Mouse (Mus musculus) midbrain, embryonic 13.5 days (tissue): ENCODE data around the gene Col24a1. TPM values are rescaled to one million over a fixed set of nuclear protein-coding genes. Genes with fewer than 3 reads are reported as not detected.

ENCODE experiments used
- ATAC-seq: fragments of 200-750 bp; cut with Nextera tagmentation; 2 replicates; pipeline ENCODE4 v1.8.0; 2017; ENCODE audit warnings: mild to moderate bottlenecking, moderate TSS enrichment, moderate library complexity
- H3K27ac ChIP-seq: fragments of 300-500 bp; sonication (generic); 2 replicates; pipeline ENCODE4 v1.5.1; 2015; ENCODE audit warnings: inconsistent platforms, mild to moderate bottlenecking, moderate library complexity
- H3K27me3 ChIP-seq: fragments of 300-500 bp; sonication (generic); 2 replicates; pipeline ENCODE4 v1.6.1; 2015; ENCODE audit warnings: mild to moderate bottlenecking, inconsistent platforms
- H3K36me3 ChIP-seq: fragments of 300-500 bp; sonication (generic); 2 replicates; pipeline ENCODE4 v1.6.1; 2015; ENCODE audit warnings: mild to moderate bottlenecking, inconsistent platforms
- H3K4me1 ChIP-seq: fragments of 300-500 bp; sonication (generic); replicated peaks from 2 replicates; pipeline ENCODE4 v1.6.1; 2015; ENCODE audit warnings: inconsistent platforms
- H3K4me2 ChIP-seq: fragments of 300-500 bp; sonication (generic); replicated peaks from 2 replicates; pipeline ENCODE4 v1.6.1; 2015; ENCODE audit warnings: moderate library complexity, mild to moderate bottlenecking, inconsistent platforms
- H3K4me3 ChIP-seq: fragments of 300-500 bp; sonication (generic); replicated peaks from 2 replicates; pipeline ENCODE4 v1.5.1; 2015; ENCODE audit warnings: mild to moderate bottlenecking, inconsistent platforms
- H3K9ac ChIP-seq: fragments of 300-500 bp; sonication (generic); replicated peaks from 2 replicates; pipeline ENCODE4 v1.6.1; 2015; ENCODE audit warnings: mild to moderate bottlenecking, inconsistent platforms
- H3K9me3 ChIP-seq: fragments of 300-500 bp; sonication (generic); 2 replicates; pipeline ENCODE4 v1.6.1; 2016; ENCODE audit warnings: mild to moderate bottlenecking, inconsistent platforms
- WGBS: fragments of 180-500 bp; shearing (Covaris S2); methylation state at CpG from one replicate; pipeline ENCODE4 v1.1.7; 2015; 5-methylcytosine and 5-hydroxymethylcytosine counted together
- polyA plus RNA-seq: library from polyadenylated mRNA; unstranded; fragments of >200 nt; fragmentation: Nextera tagmentation; extraction: Ambion mirVana; gene quantifications from 2 replicates; pipeline ENCODE4 v1.2.1, GENCODE M21; 2015

Gene Col24a1
- polyA plus RNA-seq, 1 experiment from 2014 or later = 0.26 TPM

DNA sequence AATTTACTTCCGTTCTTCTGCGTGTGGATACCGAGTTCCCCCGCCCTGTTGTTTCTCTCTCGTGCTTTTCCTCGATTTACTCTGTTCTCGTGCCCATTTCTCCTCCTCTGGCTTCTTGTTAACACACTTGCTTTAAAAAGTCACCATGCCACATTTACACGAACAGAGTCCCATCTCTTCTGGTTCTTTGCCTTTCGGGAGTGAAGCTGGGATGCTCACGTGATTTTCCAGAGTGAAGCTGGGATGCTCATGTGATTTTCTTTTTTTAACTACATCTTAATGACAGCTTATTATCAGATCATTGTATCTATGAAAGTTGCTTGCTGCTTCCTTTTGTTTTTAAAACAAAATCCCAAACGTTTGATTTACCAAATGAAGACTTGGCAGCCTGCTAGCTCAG lies 184.8 kb downstream of the Col24a1 start:
- Histone ChIP-seq H3K27ac (no peak overlapping the region), H3K9ac (no peak overlapping the region), H3K36me3 (no peaks in the 10 kb centered on the region), H3K4me1 (no peaks in the 10 kb centered on the region), H3K9me3 (no peaks in the 10 kb centered on the region), H3K4me3 (no peak overlapping the region), H3K4me2 (no peak overlapping the region), H3K27me3 (no peaks in the 10 kb centered on the region)
- 88% methylated on average over 11 of the region's 11 CpGs for WGBS
- no peak for ATAC-seq

DNA sequence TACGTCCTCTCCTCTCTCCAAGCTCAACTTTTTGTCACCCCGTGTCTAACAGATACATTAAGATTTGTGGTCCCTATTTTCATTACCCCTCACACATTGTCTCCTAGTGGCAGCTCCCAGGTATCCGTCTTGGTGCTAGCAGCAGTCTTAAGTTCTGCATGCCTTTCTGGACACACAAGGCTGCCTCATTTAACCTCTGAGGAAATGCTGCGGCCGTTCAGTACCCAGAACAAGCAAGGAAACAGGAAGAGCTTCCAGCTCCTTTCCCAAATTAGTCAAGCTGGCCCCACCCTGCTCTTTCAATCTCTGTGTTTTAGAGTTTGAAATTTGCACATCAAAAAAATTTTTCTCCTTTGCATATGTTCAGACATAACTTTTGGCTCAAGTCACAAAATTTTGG lies 186.2 kb downstream of the Col24a1 start:
- no peaks in the 10 kb centered on the region for H3K4me1 ChIP-seq
- no peaks in the 10 kb centered on the region for H3K36me3 ChIP-seq
- H3K4me3 ChIP-seq = no peak overlapping the region
- WGBS = 63% methylated on average over 5 of the region's 5 CpGs
- H3K9ac ChIP-seq = no peak overlapping the region
- no peak overlapping the region for H3K27ac ChIP-seq
- H3K27me3 ChIP-seq = no peaks in the 10 kb centered on the region
- H3K9me3 ChIP-seq = no peaks in the 10 kb centered on the region
- no peak for ATAC-seq
- H3K4me2 ChIP-seq = no peak overlapping the region

DNA sequence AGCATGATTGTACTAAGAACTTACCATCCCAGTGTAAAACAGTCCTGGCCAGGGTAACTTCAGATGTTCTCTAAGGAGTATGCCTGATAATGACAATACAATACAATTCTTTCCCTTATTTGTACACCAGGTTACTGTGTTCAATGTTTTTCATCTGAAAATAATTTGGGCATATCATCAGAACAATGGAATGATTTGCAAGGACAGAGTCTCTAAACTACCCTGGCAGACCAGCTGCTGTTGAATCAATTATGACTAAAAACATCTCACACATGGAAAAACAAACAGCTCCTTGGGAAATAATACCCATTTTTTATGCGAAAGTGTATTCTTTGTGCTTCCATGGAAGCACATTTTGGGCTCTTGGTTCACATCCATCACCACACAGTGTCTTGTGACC lies 198.0 kb downstream of the Col24a1 start:
- no peaks in the 10 kb centered on the region for H3K4me1 ChIP-seq
- WGBS = 89% methylated on average over 1 of the region's 1 CpGs
- no peak overlapping the region for H3K4me3 ChIP-seq
- H3K36me3 ChIP-seq = no peaks in the 10 kb centered on the region
- H3K27me3 ChIP-seq = no peaks in the 10 kb centered on the region
- no peak overlapping the region for H3K4me2 ChIP-seq
- H3K9me3 ChIP-seq = no peaks in the 10 kb centered on the region
- H3K9ac ChIP-seq = no peak overlapping the region
- H3K27ac ChIP-seq = no peak overlapping the region
- ATAC-seq = no peak

GRCm38 (mm10) chr3:145491326-145491725 lies 199.1 kb downstream of the Col24a1 start:
- Histone ChIP-seq H3K36me3 (no peaks in the 10 kb centered on the region), H3K27me3 (no peaks in the 10 kb centered on the region), H3K27ac (no peak overlapping the region), H3K9ac (no peak overlapping the region), H3K9me3 (no peaks in the 10 kb centered on the region), H3K4me2 (no peak overlapping the region), H3K4me1 (no peaks in the 10 kb centered on the region), H3K4me3 (no peak overlapping the region)
- 68% methylated on average over 3 of the region's 3 CpGs for WGBS
- ATAC-seq = no peak

GRCm38 (mm10) chr3:145498127-145498526 lies 205.9 kb downstream of the Col24a1 start:
- no peak for ATAC-seq
- Histone ChIP-seq H3K27me3 (no peaks in the 10 kb centered on the region), H3K27ac (no peak overlapping the region), H3K9me3 (no peaks in the 10 kb centered on the region), H3K4me2 (no peak overlapping the region), H3K36me3 (no peaks in the 10 kb centered on the region), H3K4me3 (no peak overlapping the region), H3K4me1 (no peaks in the 10 kb centered on the region), H3K9ac (no peak overlapping the region)
- WGBS = 84% methylated on average over 3 of the region's 3 CpGs

- no peaks in the 10 kb centered on the region for H3K27me3 ChIP-seq
- H3K9me3 ChIP-seq = no peaks in the 10 kb centered on the region
- no peak overlapping the region for H3K9ac ChIP-seq
- H3K4me1 ChIP-seq = no peaks in the 10 kb centered on the region
- 80% methylated on average over 6 of the region's 6 CpGs for WGBS
- no peak overlapping the region for H3K27ac ChIP-seq
- H3K4me3 ChIP-seq = no peak overlapping the region
- H3K36me3 ChIP-seq = no peaks in the 10 kb centered on the region
- ATAC-seq = no peak
- H3K4me2 ChIP-seq = no peak overlapping the region
Observed at GRCm38 (mm10) chr3:145498893-145499292, 206.6 kb downstream of the Col24a1 start.

DNA sequence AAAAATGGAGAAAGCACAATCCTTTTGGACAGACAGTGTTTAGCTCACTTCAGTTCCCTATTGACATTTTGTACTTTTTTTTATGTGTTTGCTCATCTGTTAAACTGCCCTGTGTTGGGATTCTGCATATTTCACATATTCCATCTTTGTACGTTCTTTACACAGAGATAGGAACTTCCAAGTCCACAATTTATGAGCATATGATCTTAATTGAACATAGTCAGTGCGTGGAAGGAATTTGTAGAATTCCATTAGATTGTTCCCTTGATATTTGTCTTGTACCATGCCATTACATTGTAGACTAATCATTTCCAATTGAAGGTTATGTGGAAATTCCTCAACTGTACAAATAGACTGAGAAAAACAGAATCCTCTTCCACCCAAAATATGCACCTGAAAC lies 212.6 kb downstream of the Col24a1 start:
- Histone ChIP-seq H3K36me3 (no peaks in the 10 kb centered on the region), H3K9ac (no peak overlapping the region), H3K4me1 (no peaks in the 10 kb centered on the region), H3K9me3 (no peaks in the 10 kb centered on the region), H3K4me3 (no peak overlapping the region), H3K27me3 (no peaks in the 10 kb centered on the region), H3K4me2 (no peak overlapping the region), H3K27ac (no peak overlapping the region)
- ATAC-seq = no peak
- WGBS = 87% methylated on average over 2 of the region's 2 CpGs

- Histone ChIP-seq H3K9ac (no peak overlapping the region), H3K4me2 (no peak overlapping the region), H3K27ac (no peak overlapping the region), H3K9me3 (no peaks in the 10 kb centered on the region), H3K36me3 (no peaks in the 10 kb centered on the region), H3K4me1 (no peaks in the 10 kb centered on the region), H3K4me3 (no peak overlapping the region), H3K27me3 (no peaks in the 10 kb centered on the region)
- 88% methylated on average over 7 of the region's 7 CpGs for WGBS
- no peak for ATAC-seq
Observed at GRCm38 (mm10) chr3:145508550-145508949, 216.3 kb downstream of the Col24a1 start.

DNA sequence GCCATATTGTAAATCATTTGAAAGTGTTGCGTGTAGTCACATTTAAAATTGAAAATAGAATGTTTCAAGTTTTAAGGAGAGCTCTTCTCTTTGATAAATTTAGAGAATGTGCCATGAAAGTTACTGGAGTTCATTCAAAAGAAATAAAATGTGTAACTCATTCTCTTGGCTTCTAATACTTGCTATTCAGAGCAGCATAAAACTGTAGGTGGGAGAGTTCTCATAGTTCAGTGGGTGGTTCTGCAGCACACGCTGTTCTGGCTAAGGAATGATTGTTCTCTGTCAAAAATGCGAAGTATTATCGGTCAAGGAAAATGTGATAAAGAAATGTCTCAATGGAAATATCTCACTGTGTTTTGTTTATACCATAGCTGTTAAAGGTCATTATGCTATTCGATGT lies 221.9 kb downstream of the Col24a1 start:
- no peak overlapping the region for H3K4me3 ChIP-seq
- no peaks in the 10 kb centered on the region for H3K4me1 ChIP-seq
- no peaks in the 10 kb centered on the region for H3K27me3 ChIP-seq
- no peak overlapping the region for H3K9ac ChIP-seq
- H3K4me2 ChIP-seq = no peak overlapping the region
- H3K9me3 ChIP-seq = no peaks in the 10 kb centered on the region
- 91% methylated on average over 5 of the region's 5 CpGs for WGBS
- H3K36me3 ChIP-seq = no peaks in the 10 kb centered on the region
- ATAC-seq = no peak
- H3K27ac ChIP-seq = no peak overlapping the region

GRCm38 (mm10) chr3:145521528-145522080 lies 229.3 kb downstream of the Col24a1 start:
- WGBS = 70% methylated on average over 7 of the region's 7 CpGs
- Histone ChIP-seq H3K4me3 (no peak overlapping the region), H3K27me3 (no peaks in the 10 kb centered on the region), H3K9ac (no peak overlapping the region), H3K4me1 (no peaks in the 10 kb centered on the region), H3K9me3 (no peaks in the 10 kb centered on the region), H3K27ac (no peak overlapping the region), H3K36me3 (no peaks in the 10 kb centered on the region), H3K4me2 (no peak overlapping the region)
- no peak for ATAC-seq

DNA sequence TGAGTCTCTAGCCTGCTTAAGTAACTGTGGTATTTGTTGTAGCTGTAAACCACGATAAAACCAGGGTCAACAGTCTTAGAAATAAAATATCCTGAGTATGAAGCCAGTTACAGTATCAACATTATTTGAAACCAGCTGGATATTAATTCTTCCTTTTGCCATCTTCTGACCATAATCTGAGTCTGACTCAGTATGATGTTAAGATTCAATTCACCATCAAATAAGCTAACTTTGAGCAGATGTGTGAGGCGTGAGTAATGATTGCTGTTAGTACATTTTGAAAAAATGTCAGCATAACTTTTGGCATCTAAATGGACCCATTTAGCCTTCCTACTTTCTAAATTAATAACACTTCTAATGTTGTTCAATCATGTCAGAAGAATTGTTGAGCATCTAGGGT lies 230.0 kb downstream of the Col24a1 start:
- 89% methylated on average over 2 of the region's 2 CpGs for WGBS
- Histone ChIP-seq H3K4me2 (no peak overlapping the region), H3K27me3 (no peaks in the 10 kb centered on the region), H3K9ac (no peak overlapping the region), H3K36me3 (no peaks in the 10 kb centered on the region), H3K9me3 (no peaks in the 10 kb centered on the region), H3K4me1 (no peaks in the 10 kb centered on the region), H3K4me3 (no peak overlapping the region), H3K27ac (no peak overlapping the region)
- no peak for ATAC-seq

DNA sequence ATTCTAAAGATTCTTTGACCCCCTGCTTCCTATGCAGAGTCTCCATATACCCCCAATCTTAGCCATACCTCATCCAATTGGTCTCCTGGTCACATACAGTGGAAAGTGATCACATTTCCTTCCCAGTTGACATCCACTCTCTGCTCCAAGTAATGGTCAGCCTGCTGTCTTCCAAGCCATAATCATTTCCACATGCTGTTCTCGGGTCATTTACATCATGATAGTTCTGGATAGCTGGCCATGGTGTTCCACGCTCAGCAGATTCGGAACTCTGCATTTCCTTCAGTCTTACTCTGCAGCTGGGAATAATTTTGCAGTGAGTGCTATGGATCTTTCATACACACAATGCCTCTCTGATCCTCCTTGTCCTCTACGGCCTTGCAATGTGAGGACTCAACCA lies 233.0 kb downstream of the Col24a1 start:
- WGBS = 90% methylated on average over 4 of the region's 4 CpGs
- Histone ChIP-seq H3K27me3 (no peaks in the 10 kb centered on the region), H3K4me1 (no peaks in the 10 kb centered on the region), H3K27ac (no peak overlapping the region), H3K4me3 (no peak overlapping the region), H3K4me2 (no peak overlapping the region), H3K36me3 (no peaks in the 10 kb centered on the region), H3K9me3 (no peaks in the 10 kb centered on the region), H3K9ac (no peak overlapping the region)
- ATAC-seq = no peak

- no peak overlapping the region for H3K4me3 ChIP-seq
- no peaks in the 10 kb centered on the region for H3K27me3 ChIP-seq
- H3K9me3 ChIP-seq = 0 out of 2 replicates have a peak, but pooled peaks cover under 1% of the 10 kb centered on the region
- no peak overlapping the region for H3K27ac ChIP-seq
- no peak overlapping the region for H3K4me2 ChIP-seq
- WGBS = 93% methylated on average over 1 of the region's 1 CpGs
- H3K9ac ChIP-seq = no peak overlapping the region
- no peaks in the 10 kb centered on the region for H3K36me3 ChIP-seq
- ATAC-seq = no peak
- H3K4me1 ChIP-seq = no peaks in the 10 kb centered on the region
Observed at GRCm38 (mm10) chr3:145537870-145538269, 245.6 kb downstream of the Col24a1 start.
